Mouse (Mus musculus) hindbrain, postnatal 0 days (tissue): Measurements from ENCODE around the gene Vsig1. TPM values are rescaled to one million over a fixed set of nuclear protein-coding genes. Genes with fewer than 3 reads are reported as not detected.

Experiments used
- ATAC-seq: fragments of 200-750 bp; cut with Nextera tagmentation; 2 replicates; pipeline ENCODE4 v1.8.0; 2017; ENCODE audit warnings: mild to moderate bottlenecking, moderate TSS enrichment, moderate library complexity
- DNase-seq: peaks from one replicate; pipeline ENCODE4 v3.0.0-alpha.2; 2015; ENCODE audit warnings: low spot score
- H3K27ac ChIP-seq: fragments of 300-500 bp; sonication (generic); 2 replicates; pipeline ENCODE4 v1.5.1; 2014; ENCODE audit warnings: mild to moderate bottlenecking
- H3K27me3 ChIP-seq: fragments of 300-500 bp; sonication (generic); 2 replicates; pipeline ENCODE4 v1.6.1; 2014; ENCODE audit warnings: low read length, mixed read lengths; ENCODE audit not compliant: insufficient read depth
- H3K36me3 ChIP-seq: fragments of 300-500 bp; sonication (generic); 2 replicates; pipeline ENCODE4 v1.6.1; 2014; ENCODE audit warnings: low read length, mixed read lengths; ENCODE audit not compliant: insufficient read depth
- H3K4me1 ChIP-seq: fragments of 300-500 bp; sonication (generic); 2 replicates; pipeline ENCODE4 v1.6.1; 2014; ENCODE audit warnings: antibody characterized with exemption, low read length, mixed read lengths; ENCODE audit not compliant: insufficient read depth
- H3K4me2 ChIP-seq: fragments of 300-500 bp; sonication (generic); 2 replicates; pipeline ENCODE4 v1.6.1; 2014; ENCODE audit warnings: low read depth, mild to moderate bottlenecking, low read length, moderate library complexity, mixed read lengths
- H3K4me3 ChIP-seq: fragments of 300-500 bp; sonication (generic); 2 replicates; pipeline ENCODE4 v1.5.1; 2014; ENCODE audit warnings: low read length
- H3K9ac ChIP-seq: fragments of 300-500 bp; sonication (generic); replicated peaks from 2 replicates; pipeline ENCODE4 v1.6.1; 2014; ENCODE audit warnings: mild to moderate bottlenecking, low read length, moderate library complexity, mixed read lengths
- H3K9me3 ChIP-seq: fragments of 300-500 bp; sonication (generic); 2 replicates; pipeline ENCODE4 v1.6.1; 2016; ENCODE audit warnings: low read length, mixed read lengths
- CTCF ChIP-seq: IDR thresholded peaks from 2 replicates; pipeline ENCODE4 v1.5.1; 2016; ENCODE audit warnings: antibody characterized with exemption, control low read depth, low read depth
- WGBS: fragments of 180-500 bp; shearing (Covaris S2); extraction: QIAGEN DNeasy Blood & Tissue Kit; methylation state at CpG from one replicate; pipeline ENCODE4 v1.1.7; 2014; 5-methylcytosine and 5-hydroxymethylcytosine counted together
- polyA plus RNA-seq: library from polyadenylated mRNA; unstranded; fragments of >200 nt; fragmentation: Nextera tagmentation; extraction: Ambion mirVana; gene quantifications from 2 replicates; pipeline ENCODE4 v1.2.1, GENCODE M21; 2015
- total RNA-seq: library from RNA; depleted of rRNA; stranded (reverse); fragments of >200 nt; gene quantifications from 2 replicates; pipeline ENCODE4 v1.2.3, GENCODE M21; 2014; rRNA removed

The Vsig1 gene
- total and polyA plus RNA-seq, 2 experiments from 2014 or later, result 0.10 TPM; not detected in 1

GRCm38 (mm10) chrX:140979546-140979945, 72.1 kb downstream of the Vsig1 start:
- ATAC-seq (no peak), DNase-seq (no peak)
- Histone ChIP-seq H3K4me3 (no peak overlapping the region), H3K27me3 (no peaks in the 10 kb centered on the region), H3K4me1 (no peaks in the 10 kb centered on the region), H3K36me3 (no peaks in the 10 kb centered on the region), H3K27ac (no peak overlapping the region), H3K9ac (no peak overlapping the region), H3K4me2 (no peak overlapping the region), H3K9me3 (no peaks in the 10 kb centered on the region)
- no peak for TF ChIP-seq CTCF
- WGBS, result 82% methylated on average over 2 of the region's 2 CpGs

- no peaks in the 10 kb centered on the region for H3K9me3 ChIP-seq
- no peaks in the 10 kb centered on the region for H3K4me1 ChIP-seq
- H3K9ac ChIP-seq, result no peak overlapping the region
- H3K36me3 ChIP-seq, result no peaks in the 10 kb centered on the region
- H3K27ac ChIP-seq, result no peak overlapping the region
- no peak for DNase-seq
- TF ChIP-seq CTCF, result no peak
- no peaks in the 10 kb centered on the region for H3K27me3 ChIP-seq
- H3K4me3 ChIP-seq, result no peak overlapping the region
- ATAC-seq, result no peak
- H3K4me2 ChIP-seq, result no peak overlapping the region
- WGBS, result 70% methylated on average over 4 of the region's 4 CpGs
These were observed 72.8 kb downstream of the Vsig1 start for GRCm38 (mm10) chrX:140980163-140980562.

DNA sequence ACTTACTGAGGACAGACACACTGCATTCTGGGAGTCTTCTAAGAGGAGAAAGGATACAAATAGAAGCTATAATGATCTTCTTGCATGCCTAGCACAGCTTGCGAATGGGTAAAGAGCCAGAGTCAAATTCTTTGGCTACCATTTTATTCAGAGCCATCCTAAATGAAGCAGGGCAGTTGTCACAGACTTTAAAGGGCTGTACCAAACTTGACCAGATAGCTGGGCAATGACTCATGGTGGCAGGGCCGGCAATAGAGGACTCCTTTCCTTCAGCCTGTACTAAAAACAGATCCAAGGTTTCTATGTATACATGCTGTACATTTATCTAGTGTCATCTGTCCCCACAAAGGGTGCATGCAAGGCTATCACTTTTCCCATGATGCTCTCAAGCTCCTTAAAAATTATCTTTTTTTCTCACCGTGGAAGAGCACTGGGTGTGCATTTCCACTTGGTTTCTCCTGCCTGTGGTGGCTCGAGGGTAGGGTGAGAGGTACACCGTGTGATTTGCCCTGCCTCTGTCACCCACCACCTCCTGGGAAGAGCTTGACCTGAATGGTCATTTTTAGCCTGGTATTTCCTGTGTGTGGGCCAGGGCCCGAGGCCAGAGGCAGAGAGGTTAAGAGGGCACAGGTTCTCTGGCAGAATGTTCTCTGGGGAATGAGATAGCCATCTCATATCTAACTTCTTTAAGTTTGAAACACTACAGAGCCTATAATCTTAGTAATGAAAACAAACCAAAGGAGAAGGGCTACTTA, 76.0 kb downstream of the Vsig1 start:
- Histone ChIP-seq H3K4me1 (no peaks in the 10 kb centered on the region), H3K4me2 (no peak overlapping the region), H3K27me3 (no peaks in the 10 kb centered on the region), H3K4me3 (no peak overlapping the region), H3K9me3 (no peaks in the 10 kb centered on the region), H3K27ac (no peak overlapping the region), H3K9ac (no peak overlapping the region), H3K36me3 (no peaks in the 10 kb centered on the region)
- WGBS, result 68% methylated on average over 6 of the region's 6 CpGs
- ATAC-seq, result no peak
- no peak for DNase-seq
- no peak for TF ChIP-seq CTCF

DNA sequence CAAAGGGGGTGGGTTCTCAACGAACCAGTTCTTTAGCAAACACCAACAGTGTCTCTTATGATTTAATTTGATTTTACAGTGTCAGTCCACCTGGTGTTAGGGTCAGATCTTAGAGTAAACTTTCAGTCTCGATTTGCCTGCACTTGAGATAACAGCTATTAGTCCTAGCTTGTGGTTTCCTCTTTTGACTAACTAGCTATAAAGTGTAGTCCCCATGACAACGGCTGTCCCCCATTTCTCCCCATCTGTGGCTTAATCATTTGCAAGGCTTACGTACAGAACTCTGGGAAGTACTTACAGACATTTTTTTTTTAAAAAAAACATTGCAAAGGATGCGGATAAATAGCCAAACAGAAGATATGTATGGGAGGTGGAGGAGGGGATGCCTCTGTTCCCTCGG, 77.4 kb downstream of the Vsig1 start:
- H3K36me3 ChIP-seq, result no peaks in the 10 kb centered on the region
- no peak overlapping the region for H3K4me2 ChIP-seq
- 69% methylated on average over 6 of the region's 6 CpGs for WGBS

DNA sequence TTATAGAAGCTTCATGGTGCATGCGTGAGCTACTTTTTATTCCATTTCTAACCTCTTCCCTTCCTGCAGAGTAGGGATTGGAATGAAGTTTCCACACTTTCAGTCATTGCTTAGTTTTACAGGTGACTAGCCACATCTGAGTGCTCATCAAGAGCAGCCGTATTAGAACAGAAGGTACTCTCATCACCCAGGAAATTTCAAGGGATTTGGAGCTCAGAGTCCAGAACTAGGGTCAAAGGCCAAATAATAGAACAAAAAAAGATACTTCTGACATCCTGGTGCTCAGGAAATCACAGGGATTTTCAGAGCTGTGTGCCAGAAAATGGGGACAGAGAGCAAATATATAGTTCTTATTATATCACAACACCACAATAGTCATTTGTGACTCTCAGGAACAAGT, 77.8 kb downstream of the Vsig1 start:
- Histone ChIP-seq H3K4me2 (no peak overlapping the region), H3K36me3 (no peaks in the 10 kb centered on the region), H3K4me3 (no peak overlapping the region), H3K9ac (no peak overlapping the region), H3K27me3 (no peaks in the 10 kb centered on the region), H3K4me1 (no peaks in the 10 kb centered on the region), H3K9me3 (no peaks in the 10 kb centered on the region), H3K27ac (no peak overlapping the region)
- TF ChIP-seq CTCF, result no peak
- DNase-seq (no peak), ATAC-seq (no peak)
- WGBS, result 91% methylated on average over 2 of the region's 2 CpGs

More for the DNA sequence above, 77.4 kb downstream of the Vsig1 start:
- Histone ChIP-seq H3K27ac (no peak overlapping the region), H3K9ac (no peak overlapping the region), H3K4me3 (no peak overlapping the region), H3K9me3 (no peaks in the 10 kb centered on the region), H3K4me1 (no peaks in the 10 kb centered on the region), H3K27me3 (no peaks in the 10 kb centered on the region)
- no peak for TF ChIP-seq CTCF
- DNase-seq, result no peak
- ATAC-seq, result no peak

Other genes with a start within 250 kb of the Vsig1 start
- 26.3 and 34.9 TPM in 2 replicates for gene Mid2, start 243.0 kb upstream of the Vsig1 start, total RNA-seq
- 4.5 and 4.6 TPM in 2 replicates for gene Mid2, start 243.0 kb upstream of the Vsig1 start, polyA plus RNA-seq
- not detected in 2 replicates for gene Tex13b, start 94.2 kb upstream of the Vsig1 start, total RNA-seq
- not detected in 2 replicates for gene Tex13b, start 94.2 kb upstream of the Vsig1 start, polyA plus RNA-seq
- 9.1 and 14.3 TPM in 2 replicates for gene Psmd10, start 49.1 kb downstream of the Vsig1 start, total RNA-seq
- 35.0 and 37.8 TPM in 2 replicates for gene Psmd10, start 49.1 kb downstream of the Vsig1 start, polyA plus RNA-seq
- 4.8 and 20.7 TPM in 2 replicates for gene Atg4a, start 49.3 kb downstream of the Vsig1 start, total RNA-seq
- gene Atg4a, start 49.3 kb downstream of the Vsig1 start, polyA plus RNA-seq, result 11.9 and 14.1 TPM in 2 replicates